Mouse (Mus musculus) G1E (cell line): ENCODE data around the gene Man2b2. TPM values are rescaled to one million over a fixed set of nuclear protein-coding genes. Genes with fewer than 3 reads are reported as not detected.

Experiments used
- ATAC-seq: 2 replicates; pipeline ENCODE4 v1.8.0; 2016; ENCODE audit warnings: mild to moderate bottlenecking; ENCODE audit not compliant: insufficient number of reproducible peaks, poor library complexity, low FRiP score, severe bottlenecking; ENCODE audit errors: extremely low read depth
- DNase-seq: peaks from one replicate; pipeline ENCODE4 v3.0.0; 2012; ENCODE audit warnings: low spot score
- H3K27me3 ChIP-seq: 2 replicates; pipeline ENCODE4 v1.6.1; 2012; ENCODE audit warnings: mild to moderate bottlenecking, low read length, inconsistent platforms; ENCODE audit not compliant: insufficient read depth
- H3K36me3 ChIP-seq: replicated peaks from 2 replicates; pipeline ENCODE3; 2012; ENCODE audit warnings: mild to moderate bottlenecking, inconsistent platforms
- H3K4me1 ChIP-seq: 2 replicates; pipeline ENCODE4 v1.6.1; 2012; ENCODE audit warnings: low read depth, low read length, inconsistent platforms, mixed read lengths; ENCODE audit not compliant: insufficient read depth
- H3K4me3 ChIP-seq: 2 replicates; pipeline ENCODE4 v1.5.1; 2012; ENCODE audit warnings: low read depth, mild to moderate bottlenecking, inconsistent platforms, low read length, moderate library complexity, mixed read lengths
- H3K9me3 ChIP-seq: replicated peaks from 2 replicates; pipeline ENCODE4 v1.6.1; 2012; ENCODE audit warnings: inconsistent platforms
- CTCF ChIP-seq: IDR thresholded peaks from 2 replicates; pipeline ENCODE4 v1.5.1; 2012; ENCODE audit warnings: low read depth, low read length, inconsistent platforms, mixed read lengths
- GATA1 ChIP-seq: IDR thresholded peaks from 2 replicates; pipeline ENCODE4 v1.6.1; 2012; ENCODE audit warnings: borderline replicate concordance, low read length, inconsistent platforms, mixed read lengths
- GATA2 ChIP-seq: IDR thresholded peaks from 2 replicates; pipeline ENCODE4 v1.6.1; 2012; ENCODE audit warnings: low read depth, low read length, inconsistent platforms, borderline replicate concordance
- POLR2AphosphoS5 ChIP-seq: IDR thresholded peaks from 2 replicates; pipeline ENCODE4 v1.6.1; 2012; ENCODE audit warnings: low read depth, low read length, inconsistent platforms; ENCODE audit not compliant: insufficient replicate concordance
- TAL1 ChIP-seq: conservative IDR thresholded peaks from 2 replicates; pipeline ENCODE4 v1.6.1; 2012; ENCODE audit warnings: low read depth, low read length, inconsistent platforms, mixed read lengths
- polyA plus RNA-seq: library from polyadenylated mRNA; stranded (reverse); fragments of >175 nt; gene quantifications from 2 replicates; pipeline ENCODE4 v1.2.3, GENCODE M21; 2012
- total RNA-seq, 2 experiments: library from RNA; stranded (forward) in 1 of 2; stranded (reverse) in 1 of 2; fragments of 200-1000 nt in 1 of 2; fragments of >200 nt in 1 of 2; fragmentation: Nextera tagmentation in 1 of 2; gene quantifications; 2 replicates each; pipeline ENCODE4 v1.2.3; 2014 to 2017

The Man2b2 gene
- total and polyA plus RNA-seq, 3 experiments: 18.6 to 45.0 (median 39.3) TPM

- Histone ChIP-seq H3K9me3 (no peaks in the 10 kb centered on the region), H3K4me1 (no peaks in the 10 kb centered on the region), H3K36me3 (no peaks in the 10 kb centered on the region), H3K27me3 (no peaks in the 10 kb centered on the region), H3K4me3 (no peak overlapping the region)
- ATAC-seq (no peak), DNase-seq (no peak)
- TF ChIP-seq GATA2 (no peak), GATA1 (no peak), CTCF (no peak), POLR2AphosphoS5 (no peak)
Observed at GRCm38 (mm10) chr5:36839602-36840001, 9.1 kb upstream of the Man2b2 start.

GRCm38 (mm10) chr5:36839032-36839431 lies 8.6 kb upstream of the Man2b2 start:
- ATAC-seq: no peak
- no peaks in the 10 kb centered on the region for H3K9me3 ChIP-seq

GRCm38 (mm10) chr5:36835933-36836332 lies 5.5 kb upstream of the Man2b2 start:
- H3K4me1 ChIP-seq: peaks cover 4% of the 10 kb centered on the region; the same call in 1 of the 2 replicates
- H3K27me3 ChIP-seq: peaks cover 3% of the 10 kb centered on the region; the same call in 1 of the 2 replicates
- no peaks in the 10 kb centered on the region for H3K9me3 ChIP-seq
- ATAC-seq (peak; percentile 45; the same call in 1 of the 2 replicates), DNase-seq (no peak)
- no peak overlapping the region for H3K4me3 ChIP-seq
- TF ChIP-seq CTCF (peak; percentile 74), TAL1 (no peak)
- H3K36me3 ChIP-seq: no peaks in the 10 kb centered on the region

More at GRCm38 (mm10) chr5:36839032-36839431, 8.6 kb upstream of the Man2b2 start:
- no peak for DNase-seq
- H3K27me3 ChIP-seq: no peaks in the 10 kb centered on the region
- H3K36me3 ChIP-seq: no peaks in the 10 kb centered on the region
- no peak overlapping the region for H3K4me3 ChIP-seq
- no peaks in the 10 kb centered on the region for H3K4me1 ChIP-seq
- TF ChIP-seq GATA2 (no peak), POLR2AphosphoS5 (no peak), TAL1 (no peak)

GRCm38 (mm10) chr5:36831272-36831671 lies 819 bp upstream of the Man2b2 start:
- Histone ChIP-seq H3K9me3 (no peaks in the 10 kb centered on the region), H3K4me3 (no peak overlapping the region), H3K4me1 (peaks cover 27% of the 10 kb centered on the region), H3K36me3 (peaks cover 33% of the 10 kb centered on the region), H3K27me3 (peaks cover 3% of the 10 kb centered on the region; the same call in 1 of the 2 replicates)
- no peak for ATAC-seq
- no peak for TF ChIP-seq GATA1
- no peak for TF ChIP-seq GATA2
- no peak for TF ChIP-seq POLR2AphosphoS5
- TF ChIP-seq TAL1: no peak
- TF ChIP-seq CTCF: no peak
- DNase-seq: no peak

GRCm38 (mm10) chr5:36829098-36829497 lies 1.4 kb downstream of the Man2b2 start:
- Histone ChIP-seq H3K4me1 (peaks cover 27% of the 10 kb centered on the region), H3K4me3 (no peak overlapping the region), H3K36me3 (peaks cover 55% of the 10 kb centered on the region), H3K27me3 (peaks cover 3% of the 10 kb centered on the region), H3K9me3 (no peaks in the 10 kb centered on the region)
- DNase-seq: no peak
- no peak for ATAC-seq
- TF ChIP-seq POLR2AphosphoS5 (no peak), TAL1 (no peak), GATA2 (no peak), CTCF (no peak), GATA1 (no peak)

- no peak for TF ChIP-seq CTCF
- no peak for TF ChIP-seq GATA2
- TF ChIP-seq TAL1: no peak
- TF ChIP-seq GATA1: no peak
- no peak for TF ChIP-seq POLR2AphosphoS5
- H3K4me1 ChIP-seq: peaks cover 6% of the 10 kb centered on the region; the same call in 1 of the 2 replicates
- H3K9me3 ChIP-seq: no peaks in the 10 kb centered on the region
- ATAC-seq (no peak), DNase-seq (no peak)
- no peaks in the 10 kb centered on the region; the same call in 1 of the 2 replicates for H3K27me3 ChIP-seq
- H3K4me3 ChIP-seq: no peak overlapping the region
- H3K36me3 ChIP-seq: peaks cover 99% of the 10 kb centered on the region
Observed at GRCm38 (mm10) chr5:36822907-36823306, 7.5 kb downstream of the Man2b2 start.

GRCm38 (mm10) chr5:36820142-36820541 lies 10.3 kb downstream of the Man2b2 start:
- no peaks in the 10 kb centered on the region for H3K27me3 ChIP-seq
- no peak overlapping the region for H3K4me3 ChIP-seq
- no peaks in the 10 kb centered on the region for H3K9me3 ChIP-seq
- DNase-seq (peak; percentile 72), ATAC-seq (peak; percentile 56; the same call in 1 of the 2 replicates)
- H3K36me3 ChIP-seq: peaks cover 99% of the 10 kb centered on the region
- H3K4me1 ChIP-seq: no peaks in the 10 kb centered on the region
- TF ChIP-seq CTCF: peak; percentile 82
- no peak for TF ChIP-seq POLR2AphosphoS5
